Mouse (Mus musculus) mouse trophoblast stem cell (cell line): Measurements from ENCODE around the gene Efcab11.

Source experiments
- in situ Hi-C, 2 experiments: fragments of 300-500 bp; cut with MseI, MboI; formaldehyde crosslinking; loops; 2 replicates in 1 of 2; 3 replicates in 1 of 2; pipeline ENCODE4 v1.15.1; 2025

The Efcab11 gene

DNA sequence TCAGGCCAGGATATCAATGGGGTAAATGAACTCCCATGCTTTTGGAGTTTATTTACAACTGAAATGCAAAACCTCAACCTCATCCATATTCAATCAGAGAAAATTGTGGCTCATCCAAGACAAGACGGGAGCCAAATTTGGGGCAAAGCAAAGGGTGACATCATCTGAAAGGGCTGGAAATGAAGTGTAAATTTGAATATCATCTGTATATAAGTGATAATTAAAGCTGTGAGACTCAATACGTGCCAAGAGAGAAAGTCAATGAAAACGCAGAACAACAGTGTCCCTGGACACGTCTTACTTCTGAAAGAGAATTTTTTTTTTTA lies 212.4 kb downstream of the Efcab11 start:
- in situ Hi-C loops = no loop called here

DNA sequence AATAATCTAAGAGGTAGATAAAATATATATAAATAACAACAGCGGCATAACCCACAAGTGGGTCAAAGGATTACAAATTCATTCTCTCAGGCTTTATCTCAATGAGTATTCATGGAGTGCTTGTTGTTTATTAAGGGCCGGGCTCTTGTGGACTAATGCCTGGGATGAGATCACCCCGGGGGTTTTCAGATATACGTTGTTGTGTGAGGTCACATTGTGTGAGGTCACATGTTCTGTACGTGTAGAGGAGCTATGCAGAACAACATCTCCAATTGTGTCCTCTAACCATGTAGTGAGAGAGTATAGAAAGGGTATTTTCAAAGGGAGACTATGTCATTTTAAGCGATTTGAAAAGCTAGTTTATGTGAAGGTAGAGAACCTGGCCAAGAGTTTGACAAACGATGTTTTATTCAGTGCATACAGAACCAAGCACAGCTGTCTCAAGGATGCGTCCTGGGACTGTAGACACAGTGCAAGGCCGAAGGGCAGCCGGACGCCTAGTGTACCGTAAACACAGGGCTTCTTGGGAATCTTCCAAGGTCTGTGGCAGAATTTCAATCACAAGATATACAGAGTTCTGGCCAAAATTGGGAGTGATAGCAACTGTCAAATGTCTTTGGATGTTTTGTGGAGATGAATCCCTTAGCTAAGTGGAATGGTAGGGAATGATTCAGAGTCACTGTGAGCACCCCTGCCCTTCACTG lies 212.9 kb downstream of the Efcab11 start:
- in situ Hi-C loops = no loop called here

DNA sequence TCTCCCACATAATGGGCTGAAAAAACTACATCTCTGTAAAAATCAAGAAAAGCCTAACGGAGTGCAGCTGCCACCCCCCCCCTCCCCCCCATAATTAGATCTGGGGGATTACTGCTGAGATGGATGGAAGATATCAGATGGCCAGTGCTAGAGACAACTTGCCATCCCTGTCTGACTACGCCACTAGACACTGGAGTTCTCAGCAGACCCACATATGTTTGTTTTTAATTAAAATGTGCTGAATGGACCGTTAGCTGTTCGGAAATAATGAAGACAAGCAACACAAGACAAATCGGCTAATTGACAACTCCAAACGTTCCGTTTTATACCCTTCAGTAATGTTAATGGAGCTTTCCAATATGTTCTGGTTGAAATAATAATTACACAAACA lies 213.5 kb downstream of the Efcab11 start:
- in situ Hi-C loops = no loop called here

DNA sequence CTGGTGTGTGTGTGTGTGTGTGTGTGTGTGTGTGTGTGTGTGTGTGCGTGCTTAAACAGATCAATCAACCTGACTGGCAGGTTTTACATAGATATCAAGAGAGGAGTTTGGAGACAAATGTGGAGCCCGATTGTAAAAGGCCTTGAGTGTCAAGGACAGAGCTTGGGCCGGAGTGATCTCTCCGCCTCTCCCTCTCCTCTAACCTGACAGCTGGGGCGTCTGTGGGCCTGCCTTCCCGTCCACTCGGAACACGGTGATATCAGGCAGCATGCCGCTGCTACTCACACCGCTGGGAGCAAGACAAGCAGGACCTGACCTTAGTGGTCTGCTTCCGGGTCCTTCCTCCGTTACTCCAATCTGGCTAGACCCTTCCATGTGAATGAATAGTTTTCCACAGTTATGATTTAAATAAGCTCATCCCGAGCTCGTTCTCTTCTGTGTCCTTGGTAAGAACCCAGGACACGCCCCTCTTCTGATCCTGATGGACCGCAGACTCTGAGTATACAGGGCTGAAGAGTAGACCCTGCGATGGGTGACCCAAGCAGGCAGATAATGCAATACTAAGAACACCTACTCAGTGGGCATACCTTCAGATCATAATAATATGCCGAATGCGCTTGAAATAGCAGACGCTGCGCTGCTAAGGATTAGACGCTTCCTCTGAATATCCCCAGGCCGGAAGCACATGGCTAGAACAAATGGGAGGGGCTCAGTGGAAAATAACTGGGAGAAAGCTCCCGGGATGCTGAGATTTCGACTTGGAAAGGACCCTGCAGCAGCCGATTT lies 214.1 kb downstream of the Efcab11 start:
- in situ Hi-C loops = no loop called here

DNA sequence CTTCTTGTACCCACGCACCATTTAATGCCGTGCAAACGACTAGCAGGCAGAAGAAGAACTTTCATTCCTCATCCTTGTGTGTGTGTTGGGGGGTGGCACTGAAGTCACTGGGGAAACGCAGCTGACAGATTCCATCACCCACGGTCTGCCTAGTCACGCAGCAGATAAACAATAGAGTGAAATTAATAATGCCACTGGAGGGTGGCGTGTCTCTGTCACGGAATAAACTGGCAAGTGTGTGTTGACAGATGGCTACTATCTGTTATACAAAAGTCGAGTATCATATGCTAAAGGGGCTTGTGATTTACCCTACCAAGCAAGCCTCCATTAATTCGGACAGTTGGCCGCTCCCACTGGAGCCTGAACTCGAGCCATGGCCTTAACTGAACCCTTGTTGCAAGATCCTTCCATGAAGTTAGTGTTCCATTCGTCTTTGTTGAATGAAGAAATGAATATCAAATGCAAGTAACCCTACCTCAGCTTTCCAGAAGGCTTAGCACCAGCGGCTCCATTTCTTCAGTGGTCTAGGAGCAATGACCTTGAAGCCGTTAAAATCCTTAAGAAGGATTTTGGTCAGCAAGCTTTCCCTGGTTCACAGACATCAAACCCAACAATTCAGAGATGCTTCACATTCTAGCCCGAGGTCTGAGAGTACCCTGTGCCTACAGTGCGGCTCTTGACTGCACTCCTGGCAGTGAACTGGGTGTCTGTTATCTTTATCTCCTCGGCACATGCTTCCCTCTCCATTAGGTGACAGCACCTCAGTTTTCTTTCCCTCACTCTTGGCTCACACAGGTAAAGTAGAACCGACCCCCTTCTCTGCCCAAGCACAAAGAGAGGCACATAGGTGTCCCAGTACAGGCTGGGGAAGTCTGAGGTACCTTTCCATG lies 229.0 kb downstream of the Efcab11 start:
- in situ Hi-C loops = no loop called here

DNA sequence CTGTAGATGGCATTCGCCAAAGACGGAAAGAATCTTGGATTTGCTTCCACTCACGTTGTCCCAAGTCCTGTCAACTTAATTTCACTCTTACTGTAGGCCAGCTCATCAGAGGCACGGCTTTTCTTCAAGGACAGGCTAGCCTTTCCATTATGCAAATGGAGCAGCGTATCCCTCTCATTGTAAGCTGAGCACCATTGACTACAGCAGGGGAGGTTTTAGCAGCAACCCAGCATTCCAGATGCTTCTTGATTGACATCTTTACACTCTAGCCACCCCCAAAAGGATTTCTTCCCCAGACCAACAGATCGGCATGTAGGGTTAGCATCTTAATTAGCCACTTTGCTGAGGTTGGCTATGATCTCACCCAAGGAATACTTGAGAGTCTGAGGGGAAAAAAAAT lies 231.8 kb downstream of the Efcab11 start:
- in situ Hi-C loops = no loop called here

DNA sequence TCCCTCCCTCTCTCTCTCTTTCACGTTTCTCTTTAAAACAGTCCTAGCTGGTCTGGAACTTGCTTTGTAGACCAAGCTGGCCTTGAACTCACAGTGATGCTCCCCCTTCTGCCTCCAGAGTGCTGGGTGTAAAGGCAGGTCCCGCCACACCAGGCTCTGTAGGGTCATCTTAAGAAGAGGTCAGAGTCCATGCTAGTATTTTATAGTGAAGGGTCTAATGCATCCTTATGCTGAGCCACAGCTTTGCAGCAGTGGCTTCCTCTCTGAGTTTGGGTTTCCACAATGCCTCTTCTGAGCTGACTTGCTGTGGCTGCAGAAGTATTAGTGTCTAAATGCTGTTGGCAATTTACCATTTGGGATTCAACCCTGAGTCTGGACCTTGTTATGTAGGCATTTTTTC lies 234.5 kb downstream of the Efcab11 start:
- in situ Hi-C loops = no loop called here

DNA sequence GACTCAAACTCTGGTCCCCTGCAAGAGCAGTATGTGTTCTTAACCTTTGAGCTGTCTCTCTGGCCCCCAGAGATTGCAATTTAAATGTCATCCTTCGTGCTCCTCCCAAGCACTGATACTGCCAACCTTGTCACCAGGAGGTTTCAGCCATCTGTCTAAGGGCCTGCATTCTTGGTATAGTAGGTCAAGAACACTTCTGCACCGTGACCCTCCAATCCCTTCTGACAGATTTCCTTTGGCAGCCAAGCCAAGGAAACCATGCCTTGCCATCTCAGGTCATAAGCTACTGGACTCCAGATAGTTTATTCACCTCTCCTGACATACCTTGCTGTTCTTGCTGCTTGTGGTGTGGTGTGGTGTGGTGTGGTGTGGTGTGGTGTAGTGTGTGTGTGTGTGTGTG lies 235.5 kb downstream of the Efcab11 start:
- in situ Hi-C loops = no loop called here

DNA sequence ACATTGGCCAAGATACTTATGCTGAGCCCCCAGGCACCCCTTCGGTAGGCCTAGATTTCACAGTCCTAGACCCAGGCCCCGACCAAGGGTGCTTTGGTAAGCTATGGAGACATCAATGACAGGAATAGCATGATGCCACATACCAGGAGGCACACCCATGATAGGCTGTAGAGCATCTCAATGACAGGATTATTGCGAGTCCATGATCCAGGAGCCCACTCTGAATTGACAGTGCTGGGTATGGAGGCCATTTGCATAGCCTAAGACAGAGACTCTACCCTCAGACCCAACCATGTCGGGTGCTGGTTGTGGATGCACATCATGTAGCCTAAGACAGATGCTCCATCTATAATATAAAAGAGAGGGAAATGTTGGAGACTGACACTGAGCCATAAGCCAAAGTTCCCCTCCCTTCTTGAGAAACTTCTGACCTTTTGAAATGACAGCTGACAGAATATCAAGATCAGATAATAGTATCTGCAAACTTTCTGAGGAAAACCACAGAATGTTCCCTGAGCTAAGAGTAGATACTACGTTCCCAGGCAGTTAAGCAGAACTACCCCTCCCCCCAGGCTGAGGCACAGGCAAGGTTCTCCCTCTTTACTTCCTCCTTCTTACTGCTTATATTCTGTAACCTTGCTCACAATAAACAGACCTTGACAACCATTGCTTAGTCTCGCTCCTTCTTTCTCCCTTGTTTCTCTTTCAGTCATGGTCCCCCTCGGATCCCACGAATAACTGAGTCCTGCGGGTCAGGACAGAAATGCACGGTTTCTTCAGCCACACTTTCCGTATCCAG lies 237.5 kb downstream of the Efcab11 start:
- in situ Hi-C loops = no loop called here

DNA sequence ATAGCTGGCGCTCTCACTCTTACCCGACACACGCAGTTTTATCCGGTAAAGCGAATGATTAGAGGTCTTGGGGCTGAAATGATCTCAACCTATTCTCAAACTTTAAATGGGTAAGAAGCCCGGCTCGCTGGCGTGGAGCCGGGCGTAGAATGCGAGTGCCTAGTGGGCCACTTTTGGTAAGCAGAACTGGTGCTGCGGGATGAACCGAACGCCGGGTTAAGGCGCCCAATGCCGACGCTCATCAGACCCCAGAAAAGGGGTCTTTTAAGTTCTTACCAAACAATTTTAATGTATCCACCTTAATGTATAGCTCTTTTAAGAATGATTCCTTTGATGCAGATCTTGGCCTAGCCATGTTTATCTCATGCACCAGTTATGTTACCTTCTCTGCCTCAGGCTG lies 238.8 kb downstream of the Efcab11 start:
- in situ Hi-C loops = no loop called here

DNA sequence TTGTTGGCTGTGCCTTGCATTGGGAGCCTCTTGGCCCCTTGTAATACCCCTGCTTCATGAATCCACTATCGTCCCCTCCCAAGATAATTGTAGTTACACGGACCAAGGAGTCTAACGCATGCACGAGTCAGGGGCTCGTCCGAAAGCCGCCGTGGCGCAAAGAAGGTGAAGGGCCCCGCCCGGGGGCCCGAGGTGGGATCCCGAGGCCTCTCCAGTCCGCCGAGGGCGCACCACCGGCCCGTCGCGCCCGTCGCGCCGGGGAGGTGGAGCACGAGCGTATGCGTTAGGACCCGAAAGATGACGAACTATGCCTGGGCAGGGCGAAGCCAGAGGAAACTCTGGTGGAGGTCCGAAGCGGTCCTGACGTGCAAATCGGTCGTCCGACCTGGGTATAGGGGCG lies 239.3 kb downstream of the Efcab11 start:
- in situ Hi-C loops = no loop called here
